Mouse (Mus musculus) heart, postnatal 0 days (tissue): Measurements from ENCODE around the gene Sugp2.

ENCODE experiments used
- CTCF ChIP-seq: IDR thresholded peaks from 2 replicates; pipeline ENCODE4 v1.5.1; 2016; ENCODE audit warnings: antibody characterized with exemption, control low read depth, low read depth
- EP300 ChIP-seq: IDR thresholded peaks from 2 replicates; pipeline ENCODE4 v1.6.1; 2016; ENCODE audit warnings: antibody characterized with exemption, low read depth

DNA sequence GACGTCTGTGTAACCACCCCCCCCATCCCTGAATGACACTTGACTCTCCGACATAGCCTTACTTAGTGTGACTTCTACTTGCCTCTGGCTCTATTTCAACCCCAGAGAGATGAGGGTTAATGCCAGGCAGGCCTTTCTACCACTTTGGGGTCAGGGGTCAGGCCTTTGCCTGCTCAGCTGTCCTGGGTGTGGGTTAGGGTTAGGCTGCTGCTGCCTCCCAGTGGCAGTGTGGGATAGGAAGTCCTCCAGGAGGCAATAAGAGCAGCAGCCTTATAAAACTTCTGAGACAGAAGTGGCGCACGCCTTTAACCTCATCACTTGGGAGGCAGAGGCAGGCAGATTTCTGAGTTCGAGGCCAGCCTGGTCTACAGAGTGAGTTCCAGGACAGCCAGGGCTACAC is 6.6 kb downstream of the Sugp2 start:
- no peak for TF ChIP-seq CTCF
- no peak for TF ChIP-seq EP300
